Mouse (Mus musculus) MEL (cell line): Measurements from ENCODE around the gene Prdm12. TPM values are rescaled to one million over a fixed set of nuclear protein-coding genes. Genes with fewer than 3 reads are reported as not detected.

Experiments
- DNase-seq: peaks from one replicate; pipeline ENCODE4 v3.0.0; 2011; ENCODE audit warnings: low read depth, low spot score
- H3K27ac ChIP-seq: 2 replicates; pipeline ENCODE4 v1.5.1; 2012; ENCODE audit warnings: low read depth, mild to moderate bottlenecking, control low read depth, low read length, moderate library complexity; ENCODE audit not compliant: control insufficient read depth
- H3K27me3 ChIP-seq, 2 experiments: fragments of 150-350 bp in 1 of 2; sonication (generic) in 1 of 2; 2 replicates each; pipeline ENCODE4 v1.6.1; 2012; ENCODE audit warnings: low read length in 2 of 2, mild to moderate bottlenecking in 2 of 2, improper control_type of control experiment in 1 of 2, moderate library complexity in 1 of 2; ENCODE audit not compliant: insufficient read depth in 2 of 2, control insufficient read depth in 1 of 2
- H3K36me3 ChIP-seq, 2 experiments: 2 replicates each; pipeline ENCODE4 v1.6.1; 2012 to 2014; ENCODE audit warnings: low read length in 2 of 2, improper control_type of control experiment in 1 of 2, inconsistent platforms in 1 of 2, mild to moderate bottlenecking in 1 of 2; ENCODE audit not compliant: insufficient read depth in 2 of 2, control insufficient read depth in 1 of 2
- H3K4me1 ChIP-seq, 2 experiments: fragments of 150-350 bp in 1 of 2; sonication (generic) in 1 of 2; 2 replicates each; pipeline ENCODE4 v1.6.1; 2012; ENCODE audit warnings: low read length in 2 of 2, improper control_type of control experiment in 1 of 2, mild to moderate bottlenecking in 1 of 2; ENCODE audit not compliant: insufficient read depth in 2 of 2, control insufficient read depth in 1 of 2
- H3K4me3 ChIP-seq, 2 experiments: fragments of 150-350 bp in 1 of 2; sonication (generic) in 1 of 2; 2 replicates each; pipeline ENCODE4 v1.5.1; 2012; ENCODE audit warnings: low read depth in 2 of 2, low read length in 2 of 2, mild to moderate bottlenecking in 2 of 2, moderate library complexity in 2 of 2, control low read depth in 1 of 2, improper control_type of control experiment in 1 of 2; ENCODE audit not compliant: control insufficient read depth in 1 of 2, insufficient read depth in 1 of 2
- H3K79me2 ChIP-seq: 2 replicates; pipeline ENCODE4 v1.6.1; 2012; ENCODE audit warnings: mild to moderate bottlenecking, low read length, moderate library complexity; ENCODE audit not compliant: control insufficient read depth, poor library complexity, insufficient read depth
- H3K9ac ChIP-seq: 2 replicates; pipeline ENCODE4 v1.6.1; 2012; ENCODE audit warnings: low read depth, mild to moderate bottlenecking, control low read depth, low read length, moderate library complexity; ENCODE audit not compliant: control insufficient read depth, poor library complexity, severe bottlenecking
- H3K9me3 ChIP-seq: fragments of 150-350 bp; sonication (generic); replicated peaks from 2 replicates; pipeline ENCODE4 v1.6.1; 2012; ENCODE audit warnings: mild to moderate bottlenecking, low read length, improper control_type of control experiment, moderate library complexity; ENCODE audit not compliant: insufficient read depth
- CHD1 ChIP-seq: IDR thresholded peaks from 2 replicates; pipeline ENCODE4 v1.6.1; 2012; ENCODE audit warnings: low read depth, mild to moderate bottlenecking, inconsistent platforms, low read length, improper control_type of control experiment
- CHD2 ChIP-seq: IDR thresholded peaks from 2 replicates; pipeline ENCODE4 v1.6.1; 2011; ENCODE audit warnings: low read length, improper control_type of control experiment
- CTCF ChIP-seq, 3 experiments: IDR thresholded peaks in 2 of 3; conservative IDR thresholded peaks in 1 of 3; 2 replicates each; pipeline ENCODE4 v1.5.1; 2011 to 2012; ENCODE audit warnings: low read length in 3 of 3, low read depth in 2 of 3, mild to moderate bottlenecking in 2 of 3, improper control_type of control experiment in 1 of 3, inconsistent platforms in 1 of 3, mixed read lengths in 1 of 3, moderate library complexity in 1 of 3; ENCODE audit not compliant: control insufficient read depth in 1 of 3, insufficient read depth in 1 of 3, poor library complexity in 1 of 3, severe bottlenecking in 1 of 3
- ELF1 ChIP-seq: IDR thresholded peaks from 2 replicates; pipeline ENCODE4 v1.6.1; 2014; ENCODE audit warnings: low read depth, mild to moderate bottlenecking, inconsistent platforms, low read length, improper control_type of control experiment, moderate library complexity
- EP300 ChIP-seq, 2 experiments: IDR thresholded peaks; 2 replicates each; pipeline ENCODE4 v1.6.1; 2011; ENCODE audit warnings: improper control_type of control experiment in 2 of 2, low read length in 2 of 2, low read depth in 1 of 2, mild to moderate bottlenecking in 1 of 2
- ETS1 ChIP-seq: IDR thresholded peaks from 2 replicates; pipeline ENCODE4 v1.6.1; 2012; ENCODE audit warnings: low read depth, mild to moderate bottlenecking, inconsistent platforms, low read length, improper control_type of control experiment, moderate library complexity
- GATA1 ChIP-seq: IDR thresholded peaks from 2 replicates; pipeline ENCODE4 v1.6.1; 2011; ENCODE audit warnings: low read depth, low read length, improper control_type of control experiment
- KAT2A ChIP-seq: conservative IDR thresholded peaks from 2 replicates; pipeline ENCODE4 v1.6.1; 2012; ENCODE audit warnings: low read depth, low read length, improper control_type of control experiment, inconsistent platforms
- MAFK ChIP-seq: IDR thresholded peaks from 2 replicates; pipeline ENCODE4 v1.6.1; 2011; ENCODE audit warnings: low read depth, mild to moderate bottlenecking, low read length, improper control_type of control experiment, borderline replicate concordance
- MAX ChIP-seq: IDR thresholded peaks from 2 replicates; pipeline ENCODE4 v1.6.1; 2011; ENCODE audit warnings: low read length, improper control_type of control experiment
- MAZ ChIP-seq: IDR thresholded peaks from 2 replicates; pipeline ENCODE4 v1.6.1; 2012; ENCODE audit warnings: low read depth, mild to moderate bottlenecking, inconsistent platforms, low read length, improper control_type of control experiment
- MEF2A ChIP-seq: IDR thresholded peaks from 2 replicates; pipeline ENCODE4 v1.6.1; 2014; ENCODE audit warnings: low read depth, mild to moderate bottlenecking, inconsistent platforms, low read length, improper control_type of control experiment; ENCODE audit not compliant: poor library complexity, insufficient replicate concordance, severe bottlenecking; ENCODE audit errors: extremely low read depth
- MXI1 ChIP-seq: IDR thresholded peaks from 2 replicates; pipeline ENCODE4 v1.6.1; 2011; ENCODE audit warnings: mild to moderate bottlenecking, low read depth, low read length, improper control_type of control experiment
- MYB ChIP-seq: IDR thresholded peaks from 2 replicates; pipeline ENCODE4 v1.6.1; 2011; ENCODE audit warnings: mild to moderate bottlenecking, low read depth, low read length, improper control_type of control experiment
- NELFE ChIP-seq: IDR thresholded peaks from 2 replicates; pipeline ENCODE4 v1.6.1; 2011; ENCODE audit warnings: low read depth, low read length, improper control_type of control experiment
- NRF1 ChIP-seq: IDR thresholded peaks from 2 replicates; pipeline ENCODE4 v1.6.1; 2014; ENCODE audit warnings: low read depth, mild to moderate bottlenecking, inconsistent platforms, low read length, improper control_type of control experiment, moderate library complexity; ENCODE audit not compliant: poor library complexity, insufficient read depth, severe bottlenecking
- POLR2A ChIP-seq, 2 experiments: IDR thresholded peaks; 2 replicates each; pipeline ENCODE4 v1.6.1; 2011 to 2012; ENCODE audit warnings: low read length in 2 of 2, mild to moderate bottlenecking in 2 of 2, control low read depth in 1 of 2, improper control_type of control experiment in 1 of 2, low read depth in 1 of 2, moderate library complexity in 1 of 2; ENCODE audit not compliant: control insufficient read depth in 1 of 2, insufficient read depth in 1 of 2, poor library complexity in 1 of 2
- POLR2AphosphoS2 ChIP-seq: IDR thresholded peaks from 2 replicates; pipeline ENCODE4 v1.6.1; 2011; ENCODE audit warnings: low read length, improper control_type of control experiment
- POLR2AphosphoS5 ChIP-seq: IDR thresholded peaks from 2 replicates; pipeline ENCODE4 v1.6.1; 2012; ENCODE audit warnings: low read depth, borderline replicate concordance, mild to moderate bottlenecking, inconsistent platforms, low read length, moderate library complexity, mixed read lengths
- RAD21 ChIP-seq: IDR thresholded peaks from 2 replicates; pipeline ENCODE4 v1.6.1; 2011; ENCODE audit warnings: mild to moderate bottlenecking, low read depth, low read length, improper control_type of control experiment
- SMC3 ChIP-seq: IDR thresholded peaks from 2 replicates; pipeline ENCODE4 v1.6.1; 2011; ENCODE audit warnings: low read depth, low read length, improper control_type of control experiment
- TBP ChIP-seq: IDR thresholded peaks from 2 replicates; pipeline ENCODE4 v1.8.0; 2011; ENCODE audit warnings: low read depth, low read length, improper control_type of control experiment
- TCF12 ChIP-seq: IDR thresholded peaks from 2 replicates; pipeline ENCODE4 v1.6.1; 2014; ENCODE audit warnings: low read depth, mild to moderate bottlenecking, inconsistent platforms, low read length, improper control_type of control experiment, moderate library complexity
- USF1 ChIP-seq: IDR thresholded peaks from 2 replicates; pipeline ENCODE4 v1.6.1; 2014; ENCODE audit warnings: low read depth, mild to moderate bottlenecking, inconsistent platforms, low read length, improper control_type of control experiment, moderate library complexity
- USF2 ChIP-seq, 2 experiments: IDR thresholded peaks; 2 replicates each; pipeline ENCODE4 v1.6.1; 2011 to 2012; ENCODE audit warnings: improper control_type of control experiment in 2 of 2, low read length in 2 of 2, borderline replicate concordance in 1 of 2, inconsistent platforms in 1 of 2, low read depth in 1 of 2, mild to moderate bottlenecking in 1 of 2; ENCODE audit not compliant: insufficient read depth in 1 of 2
- ZC3H11A ChIP-seq: IDR thresholded peaks from 2 replicates; pipeline ENCODE4 v1.6.1; 2012; ENCODE audit warnings: low read depth, mild to moderate bottlenecking, inconsistent platforms, low read length, improper control_type of control experiment
- ZKSCAN1 ChIP-seq: IDR thresholded peaks from 2 replicates; pipeline ENCODE4 v1.6.1; 2012; ENCODE audit warnings: low read depth, mild to moderate bottlenecking, inconsistent platforms, low read length, improper control_type of control experiment, moderate library complexity
- ZMIZ1 ChIP-seq: IDR thresholded peaks from 2 replicates; pipeline ENCODE4 v1.6.1; 2012; ENCODE audit warnings: low read depth, mild to moderate bottlenecking, inconsistent platforms, low read length, improper control_type of control experiment, moderate library complexity
- polyA plus RNA-seq, 2 experiments: library from polyadenylated mRNA; stranded (reverse) in 1 of 2; unstranded in 1 of 2; fragments of >175 nt in 1 of 2; fragments of >200 nt in 1 of 2; gene quantifications; 2 replicates each; pipeline versions ENCODE4 v1.2.1 to v1.2.4; 2012; ENCODE audit warnings: low replicate concordance in 2 of 2, low read depth in 1 of 2; ENCODE audit not compliant: insufficient read length in 2 of 2, insufficient read depth in 1 of 2, missing spikeins in 1 of 2
- total RNA-seq: library from RNA; depleted of rRNA; stranded (reverse); fragments of 300-350 nt; gene quantifications from 2 replicates; pipeline ENCODE4 v1.2.3, GENCODE M21; 2012

Prdm12 gene
- total and polyA plus RNA-seq, 3 experiments = not detected

DNA sequence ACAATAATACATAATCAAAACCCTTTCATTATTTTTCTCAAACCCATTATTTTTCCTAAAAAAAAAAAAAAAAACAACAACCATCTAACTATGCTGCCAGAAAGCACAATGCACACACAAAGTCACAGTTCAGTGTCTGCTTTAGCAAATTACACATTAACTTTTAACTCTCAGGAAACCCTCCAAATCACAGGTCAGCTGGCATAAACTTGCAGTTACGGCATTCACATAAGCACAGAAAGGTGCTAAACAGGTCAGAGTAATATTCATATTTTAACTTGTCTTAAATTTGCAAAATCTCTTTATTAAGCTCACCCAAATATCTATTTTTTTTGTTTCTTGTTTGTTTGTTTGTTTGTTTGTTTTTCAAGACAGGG lies 24.0 kb downstream of the Prdm12 start (continued):
- TF ChIP-seq USF1 = no peak
- no peak for TF ChIP-seq KAT2A
- TF ChIP-seq ZMIZ1 = no peak
- TF ChIP-seq, all 39 proteins: peak for 0

- Histone ChIP-seq H3K27ac (no peak overlapping the region), H3K4me1 (peaks cover 5 to 13% of the 10 kb centered on the region in 2 experiments), H3K9me3 (no peaks in the 10 kb centered on the region), H3K36me3 (peaks cover 0 to 9% of the 10 kb centered on the region in 2 experiments; a peak in 2 of 4 replicates), H3K4me3 (no peak overlapping the region), H3K79me2 (peaks cover 14% of the 10 kb centered on the region), H3K27me3 (no peaks in the 10 kb centered on the region), H3K9ac (no peak overlapping the region)
- no peak for DNase-seq
- TF ChIP-seq POLR2A (IDR thresholded peaks at IDR 0.05; ENCODE audit: control insufficient read depth in 1 of 2, insufficient read depth in 1 of 2, low read depth in 1 of 2, low read length in 2 of 2, poor library complexity in 1 of 2) = no peak
- TF ChIP-seq POLR2AphosphoS5 = no peak
- TF ChIP-seq MAFK = no peak
- TF ChIP-seq CHD2 = no peak
- TF ChIP-seq SMC3 = peak; percentile 53
- peak; percentile 31 to 62 (median 62); a peak in 5 of 6 replicates for TF ChIP-seq CTCF (IDR thresholded peaks at IDR 0.05 in 2 of 3, conservative IDR thresholded peaks at IDR 0.05 in 1 of 3; ENCODE audit: control insufficient read depth in 1 of 3, insufficient read depth in 1 of 3, low read depth in 2 of 3, low read length in 3 of 3, poor library complexity in 1 of 3, severe bottlenecking in 1 of 3)
- no peak for TF ChIP-seq MXI1
- peak; percentile 58 for TF ChIP-seq RAD21
- TF ChIP-seq ZC3H11A = no peak
- no peak for TF ChIP-seq ETS1
- TF ChIP-seq GATA1 = no peak
Observed at GRCm38 (mm10) chr2:31667332-31667731, 27.5 kb downstream of the Prdm12 start.

- peaks cover 8 to 19% of the 10 kb centered on the region in 2 experiments for H3K36me3 ChIP-seq
- peak within 1 kb of the TSS; percentile 90 for H3K9ac ChIP-seq
- DNase-seq = peak; percentile 98
- H3K4me1 ChIP-seq = peaks cover 7 to 19% of the 10 kb centered on the region in 2 experiments
- H3K9me3 ChIP-seq = no peaks in the 10 kb centered on the region
- H3K27me3 ChIP-seq = no peaks in the 10 kb centered on the region
- peak within 1 kb of the TSS; percentile 72 for H3K27ac ChIP-seq
- peaks cover 30% of the 10 kb centered on the region for H3K79me2 ChIP-seq
- peak within 1 kb of the TSS; percentile 74 to 83 for H3K4me3 ChIP-seq
- peak; percentile 95 for TF ChIP-seq MAX
- no peak for TF ChIP-seq POLR2AphosphoS5
- TF ChIP-seq CHD2 = no peak
- no peak for TF ChIP-seq SMC3
- TF ChIP-seq NELFE = peak; percentile 97
- peak; percentile 65 to 98 for TF ChIP-seq POLR2A (IDR thresholded peaks at IDR 0.05; ENCODE audit: control insufficient read depth in 1 of 2, insufficient read depth in 1 of 2, low read depth in 1 of 2, low read length in 2 of 2, poor library complexity in 1 of 2)
- no peak for TF ChIP-seq USF2 (IDR thresholded peaks at IDR 0.05; ENCODE audit: borderline replicate concordance in 1 of 2, insufficient read depth in 1 of 2, low read depth in 1 of 2, low read length in 2 of 2)
- TF ChIP-seq MYB = no peak
- TF ChIP-seq MXI1 = peak; percentile 98
- TF ChIP-seq TBP = peak; percentile 95
- TF ChIP-seq ZMIZ1 = no peak
- no peak for TF ChIP-seq CHD1
- peak; percentile 33; the same call in 1 of the 2 replicates for TF ChIP-seq TCF12
- no peak for TF ChIP-seq MEF2A
- TF ChIP-seq MAZ = no peak
- TF ChIP-seq ELF1 = no peak
- peak; percentile 96 for TF ChIP-seq NRF1
- TF ChIP-seq POLR2AphosphoS2 = peak; percentile 78; the same call in 1 of the 2 replicates
- TF ChIP-seq ZC3H11A = no peak
- TF ChIP-seq ZKSCAN1 = no peak
- no peak for TF ChIP-seq EP300 (IDR thresholded peaks at IDR 0.05; ENCODE audit: low read depth in 1 of 2, low read length in 2 of 2)
Observed at GRCm38 (mm10) chr2:31670551-31671035, 30.8 kb downstream of the Prdm12 start, which contains the start of gene Exosc2. Exosc2 (plus strand) TSS chr2:31670715.
